Mouse (Mus musculus): ENCODE data around the gene Serpinf2. TPM values are rescaled to one million over a fixed set of nuclear protein-coding genes. Genes with fewer than 3 reads are reported as not detected.
"Not testable (repeated sequence)": the region's sequence is repeated elsewhere in the genome, so short reads cannot be mapped to it uniquely, and the experiment has no call there.

Gene Serpinf2
- total RNA-seq, 2 experiments from 2014 or later = 0.38 to 0.52 TPM

DNA sequence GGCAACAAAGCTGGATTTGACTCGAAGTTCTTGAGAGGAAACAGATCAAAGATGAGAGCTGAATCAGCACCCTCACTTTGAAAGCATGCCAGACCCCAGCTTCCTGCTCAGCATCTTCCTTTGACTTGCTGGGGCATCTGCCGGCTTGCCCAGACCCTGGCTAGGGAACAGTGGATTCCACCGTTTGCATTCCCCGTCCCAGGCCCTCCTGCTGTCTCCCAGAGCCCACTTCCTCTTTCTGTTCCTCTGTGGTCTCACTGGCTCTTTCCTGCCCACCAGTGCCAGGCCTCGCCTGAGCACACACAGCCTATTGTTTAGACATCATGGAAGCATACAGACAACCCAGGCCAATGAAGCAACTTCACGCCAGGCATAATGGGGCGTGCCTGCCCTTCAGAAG, 24.3 kb downstream of the Serpinf2 start:
- Histone ChIP-seq H3K27ac (no peak overlapping the region), H3K4me3 (no peak overlapping the region)
- TF ChIP-seq CTCF (conservative IDR thresholded peaks at IDR 0.05) = no peak
- DNase-seq (ENCODE audit: low spot score in 2 of 2) = no peak

DNA sequence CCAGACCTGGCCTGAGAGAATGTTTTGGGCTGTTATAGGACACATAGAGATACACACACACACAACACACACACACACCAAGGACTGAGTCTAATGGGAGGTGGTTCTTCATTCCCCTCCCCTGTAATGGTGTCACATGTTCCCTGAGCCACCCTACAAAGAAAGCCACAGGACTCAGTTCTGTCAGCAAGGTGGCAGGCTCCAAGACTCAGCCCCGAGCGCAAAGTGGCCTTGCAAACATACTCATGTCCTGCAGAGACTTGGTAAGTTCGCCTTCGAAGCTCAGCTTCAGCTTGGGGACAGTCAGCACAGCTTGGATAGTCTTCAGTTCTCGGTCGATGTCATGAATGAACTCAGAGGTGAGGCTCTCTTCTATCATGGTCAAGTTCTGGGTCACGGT, 28.8 kb downstream of the Serpinf2 start:
- TF ChIP-seq CTCF (conservative IDR thresholded peaks at IDR 0.05) = no peak
- no peak overlapping the region for H3K4me3 ChIP-seq
- H3K27ac ChIP-seq = no peak overlapping the region
- DNase-seq (ENCODE audit: low spot score in 2 of 2) = no peak

- H3K4me3 ChIP-seq = no peak overlapping the region
- no peak overlapping the region for H3K27ac ChIP-seq
- TF ChIP-seq CTCF (conservative IDR thresholded peaks at IDR 0.05) = no peak
- no peak for DNase-seq (ENCODE audit: low spot score in 2 of 2)
These were observed 29.5 kb downstream of the Serpinf2 start for GRCm38 (mm10) chr11:75409679-75410575.

DNA sequence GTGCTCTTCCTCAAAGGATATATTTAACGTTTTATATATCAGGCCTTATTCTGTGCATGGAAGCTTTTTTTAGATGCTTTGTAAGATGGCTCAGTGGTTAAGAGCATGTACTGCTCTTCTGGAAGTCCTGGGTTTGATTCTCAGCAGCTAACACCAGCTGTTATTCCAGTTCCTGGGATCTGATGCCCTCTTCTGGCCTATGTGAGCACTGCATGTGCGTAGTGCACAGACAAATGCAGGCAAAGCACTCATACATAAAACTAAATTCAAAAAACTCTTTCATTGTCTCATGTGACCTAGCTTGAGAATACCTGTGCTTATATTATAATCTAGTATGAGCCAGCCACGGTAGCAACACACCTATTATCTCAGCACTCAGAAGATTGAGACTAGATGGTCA, 32.5 kb downstream of the Serpinf2 start:
- Histone ChIP-seq H3K27ac (no peak overlapping the region), H3K4me3 (no peak overlapping the region)
- TF ChIP-seq CTCF (conservative IDR thresholded peaks at IDR 0.05) = peak; percentile 81
- no peak for DNase-seq (ENCODE audit: low spot score in 2 of 2)

DNA sequence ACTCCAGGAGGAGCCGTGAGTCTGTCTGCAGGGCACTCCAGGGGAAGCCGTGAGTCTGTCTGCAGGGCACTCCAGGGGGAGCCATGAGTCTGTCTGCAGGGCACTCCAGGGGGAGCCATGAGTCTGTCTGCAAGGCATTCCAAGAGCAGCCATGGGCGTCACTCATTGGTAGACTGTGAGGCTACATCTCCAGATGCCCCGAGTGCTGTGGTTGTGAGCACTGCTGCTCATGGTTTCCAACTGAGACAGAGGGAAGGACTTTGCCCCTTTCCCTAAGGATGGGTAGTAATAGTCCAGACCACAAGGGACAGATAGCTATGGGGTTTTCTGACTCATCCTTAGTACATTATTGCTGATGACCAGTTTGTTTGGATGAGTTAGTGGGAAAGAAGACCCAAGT, 33.3 kb downstream of the Serpinf2 start:
- Histone ChIP-seq H3K4me3 (no peak overlapping the region), H3K27ac (no peak overlapping the region)
- no peak for TF ChIP-seq CTCF (conservative IDR thresholded peaks at IDR 0.05)
- DNase-seq (ENCODE audit: low spot score in 2 of 2) = no peak

DNA sequence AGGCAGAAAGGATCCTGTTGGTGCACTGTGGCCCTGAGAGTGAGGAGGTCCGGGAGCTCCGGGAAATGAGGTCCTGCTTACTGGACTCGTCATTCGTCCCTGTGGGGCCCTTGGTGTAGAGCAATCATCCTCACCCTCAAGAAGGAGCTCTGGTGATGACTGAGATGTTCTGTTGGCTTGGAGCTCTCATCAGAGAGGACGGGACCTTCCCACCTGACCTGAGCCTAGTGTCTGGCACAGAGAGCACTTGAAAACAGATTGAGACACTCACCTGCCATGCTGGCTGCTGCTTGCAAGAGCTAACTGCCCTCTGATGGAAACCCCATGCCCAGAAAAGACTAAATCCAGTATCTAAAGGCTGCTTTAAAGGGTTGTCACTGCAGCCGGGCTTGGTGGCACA, 34.6 kb downstream of the Serpinf2 start:
- DNase-seq (ENCODE audit: low spot score in 2 of 2) = no peak
- no peak overlapping the region for H3K4me3 ChIP-seq
- TF ChIP-seq CTCF (conservative IDR thresholded peaks at IDR 0.05) = no peak

GRCm38 (mm10) chr11:75403301-75404052, 35.9 kb downstream of the Serpinf2 start:
- peak overlapping the region; percentile 76 for H3K27ac ChIP-seq
- TF ChIP-seq CTCF (conservative IDR thresholded peaks at IDR 0.05) = no peak
- no peak for DNase-seq (ENCODE audit: low spot score in 2 of 2)

More for the DNA sequence above, 34.6 kb downstream of the Serpinf2 start:
- no peak overlapping the region; the same call in 1 of the 2 replicates for H3K27ac ChIP-seq

DNA sequence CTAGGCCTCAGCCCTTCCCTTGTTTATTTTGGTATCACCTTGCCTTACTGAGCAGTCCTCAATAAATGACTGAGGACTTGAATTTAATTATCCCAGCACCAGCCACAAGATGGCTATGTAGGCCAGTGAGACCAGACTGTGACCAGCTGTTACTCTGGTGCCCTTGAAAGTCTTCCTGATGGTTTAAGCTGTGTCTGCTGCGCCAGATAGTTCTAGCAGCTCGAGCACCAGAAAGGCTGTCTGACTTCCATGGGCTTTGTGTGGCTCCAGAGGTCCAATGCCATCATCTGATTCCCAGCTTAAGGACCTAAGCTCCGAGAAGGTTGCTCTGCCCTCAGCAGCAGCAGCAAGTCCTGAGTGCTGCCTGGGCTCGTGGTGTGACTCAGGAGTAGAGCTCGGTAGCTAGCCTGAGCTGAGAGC, 37.1 kb downstream of the Serpinf2 start:
- DNase-seq (ENCODE audit: low spot score in 2 of 2) = peak; percentile 62 to 63
- Histone ChIP-seq H3K4me3 (no peak overlapping the region), H3K27ac (peak overlapping the region; percentile 76)
- TF ChIP-seq CTCF (conservative IDR thresholded peaks at IDR 0.05) = peak; percentile 85

More at GRCm38 (mm10) chr11:75403301-75404052, 35.9 kb downstream of the Serpinf2 start:
- no peak overlapping the region for H3K4me3 ChIP-seq

- peak overlapping the region; percentile 90 for H3K27ac ChIP-seq
- DNase-seq (ENCODE audit: low spot score in 2 of 2) = peak; percentile 42 to 48
- H3K4me3 ChIP-seq = no peak overlapping the region
- no peak for TF ChIP-seq CTCF (conservative IDR thresholded peaks at IDR 0.05)
These were observed 39.3 kb downstream of the Serpinf2 start for GRCm38 (mm10) chr11:75400099-75400498.

DNA sequence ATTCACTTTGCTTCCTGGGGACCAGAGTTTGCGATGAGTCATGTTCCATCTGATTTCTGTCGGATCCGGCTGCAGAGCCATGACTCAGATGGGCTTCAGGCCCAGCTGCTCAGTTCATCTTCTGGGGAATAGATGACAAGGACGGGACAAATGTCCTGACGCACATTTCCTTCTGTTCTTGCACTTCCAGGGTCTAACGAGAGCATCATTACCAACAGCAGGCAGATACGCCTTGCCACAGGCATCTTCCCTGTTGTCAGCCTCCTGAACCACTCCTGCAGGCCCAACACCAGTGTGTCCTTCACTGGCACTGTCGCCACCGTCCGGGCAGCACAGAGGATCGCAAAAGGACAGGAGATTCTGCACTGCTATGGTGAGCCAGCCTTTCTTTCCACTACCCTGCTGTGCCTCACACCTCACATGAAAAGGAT, 40.0 kb downstream of the Serpinf2 start:
- no peak for TF ChIP-seq CTCF (conservative IDR thresholded peaks at IDR 0.05)
- Histone ChIP-seq H3K27ac (peak overlapping the region; percentile 90), H3K4me3 (no peak overlapping the region)
- peak; percentile 36 to 79 for DNase-seq (ENCODE audit: low spot score in 2 of 2)

DNA sequence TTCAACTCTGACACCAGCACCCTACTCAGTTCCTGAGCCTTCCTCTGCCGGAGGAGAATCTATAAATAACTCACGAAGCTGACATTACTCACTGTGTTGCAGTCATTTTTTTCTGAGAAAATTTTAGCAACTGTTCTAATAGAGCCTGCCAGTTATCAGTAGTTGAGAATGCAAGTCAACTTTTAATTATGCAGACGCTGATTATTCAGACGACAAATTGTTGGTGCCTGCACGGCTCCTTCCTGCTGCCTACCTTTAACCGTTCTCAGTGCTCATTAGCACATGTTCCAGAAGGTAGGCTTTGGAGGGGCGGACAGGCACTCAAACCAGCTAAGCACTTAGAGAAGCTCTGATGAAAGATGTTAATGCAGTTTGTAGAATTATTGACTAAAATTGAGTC, 41.9 kb downstream of the Serpinf2 start:
- no peak for TF ChIP-seq CTCF (conservative IDR thresholded peaks at IDR 0.05)
- Histone ChIP-seq H3K27ac (peak overlapping the region; percentile 90), H3K4me3 (no peak overlapping the region)
- peak in 1 of 2 experiments; percentile 33 for DNase-seq (ENCODE audit: low spot score in 2 of 2)

DNA sequence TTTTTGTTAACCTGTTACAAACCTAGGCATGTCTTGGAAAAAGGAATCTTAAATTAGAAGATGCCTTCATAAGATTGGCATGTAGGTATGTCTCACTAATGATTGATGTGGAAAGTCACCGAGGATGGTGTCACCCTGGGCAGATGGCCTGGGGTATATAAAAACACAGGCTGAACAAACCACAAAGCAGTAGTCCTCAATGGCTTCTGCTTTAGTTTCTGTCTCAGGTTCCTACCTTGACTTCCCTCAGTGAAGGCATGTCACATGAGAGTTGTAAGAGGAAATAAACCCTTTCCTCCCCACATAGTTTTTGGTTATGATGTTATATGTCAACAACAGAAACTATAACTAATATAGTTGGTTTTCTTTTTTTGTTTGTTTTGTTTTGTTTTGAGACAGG, 43.8 kb downstream of the Serpinf2 start:
- H3K27ac ChIP-seq = peak overlapping the region; percentile 90
- no peak overlapping the region for H3K4me3 ChIP-seq
- TF ChIP-seq CTCF (conservative IDR thresholded peaks at IDR 0.05) = no peak
- DNase-seq (ENCODE audit: low spot score in 2 of 2) = no peak

GRCm38 (mm10) chr11:75383529-75383928, 55.9 kb downstream of the Serpinf2 start:
- not testable (repeated sequence) for DNase-seq (ENCODE audit: low spot score in 2 of 2); H3K27ac ChIP-seq; H3K4me3 ChIP-seq

Small RNA genes within 50 kb of the gene (microRNA-seq; reads per million reads assigned to microRNA genes)
- 3,509 to 15,524 reads per million in 2 experiments for gene Mir22

Other genes starting within 250 kb of the Serpinf2 start
- gene Dph1, start 248.3 kb downstream of the Serpinf2 start, total RNA-seq (2021) = 10 to 100 TPM; 30.7 to 31.4 TPM
- gene Rtn4rl1, start 245.8 kb downstream of the Serpinf2 start, total RNA-seq (2021) = 100 to 1,000 TPM; 104 to 110 TPM
- 10 to 100 TPM; 64.1 to 67.0 TPM for gene Rpa1, start 91.3 kb downstream of the Serpinf2 start, total RNA-seq (2021)
- 10 to 100 TPM; 14.9 to 16.7 TPM for gene Smyd4, start 91.2 kb downstream of the Serpinf2 start, total RNA-seq (2021)
- gene Serpinf1, start 16.9 kb downstream of the Serpinf2 start, total RNA-seq (2021) = 10 to 100 TPM; 14.0 to 15.6 TPM
- gene Wdr81, start 15.1 kb upstream of the Serpinf2 start, total RNA-seq (2021) = 10 to 100 TPM; 23.4 to 23.7 TPM
- gene Tlcd2, start 22.1 kb upstream of the Serpinf2 start, total RNA-seq (2021) = under 1 TPM in 1 of 2 experiments, not detected in 1; 0.56 TPM
- gene Prpf8, start 47.2 kb upstream of the Serpinf2 start, total RNA-seq (2021) = 100 to 1,000 TPM; 131 to 139 TPM
- 1 to 10 TPM; 1.6 to 1.7 TPM for gene Rilp, start 70.5 kb upstream of the Serpinf2 start, total RNA-seq (2021)
- gene Scarf1, start 73.9 kb upstream of the Serpinf2 start, total RNA-seq (2021) = 1 to 10 TPM; 1.3 TPM
- gene Slc43a2, start 92.1 kb upstream of the Serpinf2 start, total RNA-seq (2021) = 10 to 100 TPM; 43.0 to 53.4 TPM
- 100 to 1,000 TPM; 269 to 283 TPM for gene Pitpna, start 148.5 kb upstream of the Serpinf2 start, total RNA-seq (2021)
- 10 to 100 TPM; 49.4 to 50.4 TPM for gene Inpp5k, start 191.4 kb upstream of the Serpinf2 start, total RNA-seq (2021)
- gene Myo1c, start 210.9 kb upstream of the Serpinf2 start, total RNA-seq (2021) = 10 to 100 TPM; 16.5 to 19.9 TPM
- 100 to 1,000 TPM; 123 to 136 TPM for gene Crk, start 239.7 kb upstream of the Serpinf2 start, total RNA-seq (2021)

Data from layer of hippocampus, adult 2 months (tissue).